Mouse (Mus musculus) cerebellum, adult 2 months (tissue): Measurements from ENCODE around the gene Fkbp14.

ENCODE experiments used
- CTCF ChIP-seq: fragments of 200-500 bp; IDR thresholded peaks from 2 replicates; pipeline ENCODE4 v1.5.1; 2011; ENCODE audit warnings: low read depth, mild to moderate bottlenecking, control low read depth, low read length, moderate library complexity, borderline replicate concordance; ENCODE audit not compliant: insufficient read depth
- POLR2A ChIP-seq: fragments of 200-500 bp; IDR thresholded peaks from 2 replicates; pipeline ENCODE4 v1.6.1; 2011; ENCODE audit warnings: low read length, control low read depth, borderline replicate concordance; ENCODE audit not compliant: insufficient read depth

GRCm38 (mm10) chr6:54588212-54588611 is 8.9 kb downstream of the Fkbp14 start:
- no peak for TF ChIP-seq CTCF
- no peak for TF ChIP-seq POLR2A
